Mouse (Mus musculus): ENCODE results near the gene Rai1. TPM values are rescaled to one million over a fixed set of nuclear protein-coding genes. Genes with fewer than 3 reads are reported as not detected.
A peak's percentile ranks its signal among the peaks of the same experiment; 100 is the strongest.

Gene Rai1
- total RNA-seq, 2 experiments from 2014 or later: 10.8 to 26.8 TPM

- no peak for ATAC-seq (replicated peaks; ENCODE audit: poor library complexity)
These were observed 83.6 kb downstream of the Rai1 start for GRCm38 (mm10) chr11:60188275-60188853.

- no peak for ATAC-seq (replicated peaks; ENCODE audit: poor library complexity)
These were observed 84.8 kb downstream of the Rai1 start for GRCm38 (mm10) chr11:60189501-60190040.

- no peak for ATAC-seq (replicated peaks; ENCODE audit: poor library complexity)
These were observed 85.3 kb downstream of the Rai1 start for GRCm38 (mm10) chr11:60190055-60190641.

GRCm38 (mm10) chr11:60192534-60192933, 87.7 kb downstream of the Rai1 start:
- no peak for ATAC-seq (replicated peaks; ENCODE audit: poor library complexity)

- no peak for ATAC-seq (replicated peaks; ENCODE audit: poor library complexity)
These were observed 88.7 kb downstream of the Rai1 start for GRCm38 (mm10) chr11:60193556-60193955.

GRCm38 (mm10) chr11:60195108-60195507, 90.3 kb downstream of the Rai1 start:
- ATAC-seq (replicated peaks; ENCODE audit: poor library complexity): peak; percentile 35

- ATAC-seq (replicated peaks; ENCODE audit: poor library complexity): no peak
These were observed 91.5 kb downstream of the Rai1 start for GRCm38 (mm10) chr11:60196344-60196743.

GRCm38 (mm10) chr11:60197998-60198619, 93.3 kb downstream of the Rai1 start:
- ATAC-seq (replicated peaks; ENCODE audit: poor library complexity): no peak

GRCm38 (mm10) chr11:60198651-60199050, 93.8 kb downstream of the Rai1 start:
- no peak for ATAC-seq (replicated peaks; ENCODE audit: poor library complexity)

- ATAC-seq (replicated peaks; ENCODE audit: poor library complexity): peak; percentile 85
These were observed 94.9 kb downstream of the Rai1 start for GRCm38 (mm10) chr11:60199702-60200184.

GRCm38 (mm10) chr11:60200384-60200783, 95.6 kb downstream of the Rai1 start:
- ATAC-seq (replicated peaks; ENCODE audit: poor library complexity): no peak

- ATAC-seq (replicated peaks; ENCODE audit: poor library complexity): no peak
These were observed 98.2 kb downstream of the Rai1 start for GRCm38 (mm10) chr11:60202710-60203638.

- peak; percentile 33 for ATAC-seq (replicated peaks; ENCODE audit: poor library complexity)
These were observed 100.2 kb downstream of the Rai1 start for GRCm38 (mm10) chr11:60205026-60205425.

- ATAC-seq (replicated peaks; ENCODE audit: poor library complexity): no peak
These were observed 101.4 kb downstream of the Rai1 start for GRCm38 (mm10) chr11:60206207-60206606.

- ATAC-seq (replicated peaks; ENCODE audit: poor library complexity): no peak
These were observed 103.4 kb downstream of the Rai1 start for GRCm38 (mm10) chr11:60208201-60208600.

- ATAC-seq (replicated peaks; ENCODE audit: poor library complexity): no peak
These were observed 103.9 kb downstream of the Rai1 start for GRCm38 (mm10) chr11:60208712-60209111.

- ATAC-seq (replicated peaks; ENCODE audit: poor library complexity): no peak
These were observed 104.6 kb downstream of the Rai1 start for GRCm38 (mm10) chr11:60209217-60209932.

- no peak for ATAC-seq (replicated peaks; ENCODE audit: poor library complexity)
These were observed 105.1 kb downstream of the Rai1 start for GRCm38 (mm10) chr11:60209933-60210249.

GRCm38 (mm10) chr11:60210305-60210724, 105.5 kb downstream of the Rai1 start:
- ATAC-seq (replicated peaks; ENCODE audit: poor library complexity): peak; percentile 91

GRCm38 (mm10) chr11:60211152-60211551, 106.3 kb downstream of the Rai1 start:
- ATAC-seq (replicated peaks; ENCODE audit: poor library complexity): no peak

Data from megakaryocyte progenitor cell, adult 5-6 weeks (primary cell).